Mouse (Mus musculus): Measurements from ENCODE around the gene Mlx.

Gene Mlx

GRCm38 (mm10) chr11:101066549-101067412 is 20.3 kb upstream of the Mlx start:
- peak; percentile 86 to 90 for DNase-seq

- peak; percentile 97 for DNase-seq
These were observed 17.5 kb upstream of the Mlx start, which contains the start of gene Naglu for GRCm38 (mm10) chr11:101069391-101070188. TSS of gene Naglu (plus strand) at chr11:101070012.

GRCm38 (mm10) chr11:101070189-101070527 is 16.9 kb upstream of the Mlx start:
- DNase-seq = no peak

- no peak for DNase-seq
These were observed 16.1 kb upstream of the Mlx start for GRCm38 (mm10) chr11:101070987-101071386.

GRCm38 (mm10) chr11:101071810-101072428 is 15.2 kb upstream of the Mlx start:
- DNase-seq = no peak

GRCm38 (mm10) chr11:101078121-101078520 is 9.0 kb upstream of the Mlx start, which contains the start of gene Hsd17b1:
TSS of gene Hsd17b1 (plus strand) at chr11:101078411.
- DNase-seq = no peak

GRCm38 (mm10) chr11:101079746-101080145 is 7.3 kb upstream of the Mlx start:
- peak in 1 of 2 experiments; percentile 30 for DNase-seq

- no peak for DNase-seq
These were observed 6.7 kb upstream of the Mlx start for GRCm38 (mm10) chr11:101080421-101080820.

- DNase-seq = peak in 1 of 2 experiments; percentile 27
These were observed 5.4 kb upstream of the Mlx start for GRCm38 (mm10) chr11:101081659-101082058.

- DNase-seq = peak; percentile 89 to 92
These were observed 4.6 kb upstream of the Mlx start, which contains the start of gene Coasy for GRCm38 (mm10) chr11:101082208-101083082. TSS of gene Coasy (plus strand) at chr11:101082565.

GRCm38 (mm10) chr11:101083083-101083697 is 3.9 kb upstream of the Mlx start:
- DNase-seq = peak in 1 of 2 experiments; percentile 42

GRCm38 (mm10) chr11:101084246-101084645 is 2.8 kb upstream of the Mlx start:
- DNase-seq = no peak

GRCm38 (mm10) chr11:101084811-101085210 is 2.3 kb upstream of the Mlx start:
- no peak for DNase-seq

GRCm38 (mm10) chr11:101085617-101086322 is 1.3 kb upstream of the Mlx start:
- no peak for DNase-seq

GRCm38 (mm10) chr11:101086323-101086674 is 778 bp upstream of the Mlx start:
- no peak for DNase-seq

GRCm38 (mm10) chr11:101087682-101088055 is 592 bp downstream of the Mlx start:
- DNase-seq = no peak

GRCm38 (mm10) chr11:101089931-101090330 is 2.9 kb downstream of the Mlx start:
- DNase-seq = no peak

- DNase-seq = no peak
These were observed 7.8 kb downstream of the Mlx start for GRCm38 (mm10) chr11:101094930-101095313.

- peak; percentile 96 for DNase-seq
These were observed 8.4 kb downstream of the Mlx start, which contains the start of gene Psmc3ip for GRCm38 (mm10) chr11:101095314-101096024. TSS of gene Psmc3ip (minus strand) at chr11:101095436.

- no peak for DNase-seq
These were observed 11.2 kb downstream of the Mlx start for GRCm38 (mm10) chr11:101098231-101098630.

Measured in lung, postnatal 4 days (tissue).